Mouse (Mus musculus): ENCODE data around the gene Egfr.

The Egfr gene

DNA sequence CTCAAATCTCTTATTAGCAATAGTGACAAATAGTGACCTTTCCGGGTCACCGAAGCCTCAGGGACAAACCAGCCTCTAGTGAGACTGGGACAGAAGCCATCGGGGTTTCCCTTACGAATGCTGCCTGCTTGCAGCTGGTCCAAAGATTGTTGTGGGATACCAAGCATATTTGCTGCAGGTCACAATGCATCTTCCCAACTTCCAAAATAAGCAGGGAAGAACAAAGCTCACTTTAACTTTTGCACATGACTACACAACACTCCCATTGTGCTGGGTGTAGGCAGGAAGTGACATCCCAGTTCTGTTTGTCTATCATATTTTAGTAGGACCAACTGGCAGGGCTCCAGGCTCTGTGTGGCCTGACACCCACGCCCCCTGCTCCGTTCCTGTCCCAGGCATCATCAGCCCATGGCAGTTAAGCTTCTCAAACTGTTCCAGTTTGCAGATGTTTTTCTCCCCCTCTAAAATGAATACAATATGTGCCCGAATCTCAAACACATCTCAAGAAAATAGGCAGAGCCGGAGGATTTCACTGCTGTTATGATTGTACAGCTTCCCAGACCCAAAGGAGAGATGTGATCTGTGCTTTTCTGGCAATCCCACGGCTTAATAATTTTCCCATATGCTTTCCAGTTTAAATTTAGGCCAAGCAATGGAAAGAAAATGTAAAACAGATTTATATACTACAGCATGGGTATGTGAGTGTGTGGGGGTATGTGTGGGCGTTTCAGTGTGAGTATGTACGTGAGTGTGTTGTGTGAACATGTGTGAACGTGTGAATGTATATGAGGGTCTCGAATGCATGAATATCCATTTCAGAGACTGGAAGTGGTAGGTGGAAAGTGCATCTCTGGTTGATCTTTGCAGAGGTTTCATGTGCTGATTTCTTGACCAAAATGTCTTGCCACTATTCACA, 143.7 kb downstream of the Egfr start:
- no peak for DNase-seq (ENCODE audit: low spot score)

DNA sequence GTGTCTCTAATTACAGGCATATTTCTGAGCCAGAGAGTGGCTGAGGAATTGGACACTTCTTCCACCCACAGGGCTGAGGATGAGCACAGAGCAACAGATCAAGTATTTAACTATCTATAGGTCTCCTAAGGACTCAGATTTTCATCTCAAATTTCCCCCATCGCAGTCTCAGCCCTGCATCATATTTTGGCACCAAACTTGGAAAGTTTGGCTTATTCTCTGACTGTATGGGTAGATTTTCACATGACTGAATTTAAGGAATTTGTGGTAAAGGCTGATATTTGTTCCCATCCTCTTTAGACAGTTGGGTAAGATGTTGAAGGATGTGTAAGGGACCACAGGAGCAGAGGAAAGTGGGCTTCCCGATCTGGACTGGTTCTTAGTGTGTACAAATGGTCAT, 145.7 kb downstream of the Egfr start:
- DNase-seq (ENCODE audit: low spot score): no peak

DNA sequence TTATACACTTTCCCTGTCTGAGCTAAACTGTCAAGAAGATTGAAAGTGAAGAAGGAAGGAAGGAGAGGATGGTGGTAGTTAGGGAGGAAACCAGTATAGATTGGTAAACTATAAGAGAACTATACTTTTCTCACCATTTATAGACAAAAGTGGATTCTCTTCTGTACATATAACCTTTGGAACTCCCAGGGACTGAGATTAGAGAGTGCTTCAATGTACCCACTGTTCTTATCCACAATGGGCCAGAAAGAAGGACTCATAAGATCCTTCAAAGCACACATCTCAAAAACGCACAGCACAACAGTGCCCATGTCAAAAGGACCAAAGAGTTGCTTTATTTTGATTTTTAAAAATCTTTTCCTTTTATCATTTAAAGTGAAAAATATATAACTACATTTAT, 148.2 kb downstream of the Egfr start:
- DNase-seq (ENCODE audit: low spot score): no peak

DNA sequence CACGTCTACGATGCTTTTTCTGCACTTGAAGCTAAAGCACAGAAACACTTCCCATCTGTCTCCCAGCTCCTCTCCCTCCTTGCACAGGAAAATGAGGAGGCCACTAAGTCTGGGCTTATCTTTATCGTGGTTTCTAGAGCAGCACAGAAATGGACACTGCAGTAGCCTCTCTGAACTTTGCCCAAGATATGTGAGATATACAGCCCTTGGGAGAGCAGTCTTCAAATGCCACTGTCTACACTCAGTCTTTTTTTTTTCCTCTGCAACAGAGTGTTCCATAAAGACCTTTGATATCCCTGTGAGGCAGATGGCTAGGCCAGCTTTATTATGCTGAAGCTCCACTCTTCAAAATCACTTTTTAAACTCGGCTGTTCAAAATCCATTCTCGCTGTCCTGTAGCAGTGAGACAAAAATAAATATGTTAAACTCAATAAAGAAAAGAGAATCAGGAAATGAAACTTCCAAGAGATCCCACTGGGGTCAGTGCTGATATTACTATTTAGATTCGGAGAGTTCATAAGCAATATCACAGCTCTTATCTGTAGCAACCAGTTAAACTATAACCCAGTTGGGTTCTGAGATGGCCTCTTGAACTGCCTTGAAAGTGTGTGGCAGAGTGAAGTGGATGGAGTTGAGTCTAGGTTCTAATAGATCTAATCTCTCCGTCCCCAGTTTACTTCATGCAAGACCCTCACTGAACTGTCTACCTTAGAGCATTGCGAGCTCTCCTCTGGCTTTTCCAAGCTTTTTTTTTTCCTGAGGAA, 148.8 kb downstream of the Egfr start:
- DNase-seq (ENCODE audit: low spot score): no peak

DNA sequence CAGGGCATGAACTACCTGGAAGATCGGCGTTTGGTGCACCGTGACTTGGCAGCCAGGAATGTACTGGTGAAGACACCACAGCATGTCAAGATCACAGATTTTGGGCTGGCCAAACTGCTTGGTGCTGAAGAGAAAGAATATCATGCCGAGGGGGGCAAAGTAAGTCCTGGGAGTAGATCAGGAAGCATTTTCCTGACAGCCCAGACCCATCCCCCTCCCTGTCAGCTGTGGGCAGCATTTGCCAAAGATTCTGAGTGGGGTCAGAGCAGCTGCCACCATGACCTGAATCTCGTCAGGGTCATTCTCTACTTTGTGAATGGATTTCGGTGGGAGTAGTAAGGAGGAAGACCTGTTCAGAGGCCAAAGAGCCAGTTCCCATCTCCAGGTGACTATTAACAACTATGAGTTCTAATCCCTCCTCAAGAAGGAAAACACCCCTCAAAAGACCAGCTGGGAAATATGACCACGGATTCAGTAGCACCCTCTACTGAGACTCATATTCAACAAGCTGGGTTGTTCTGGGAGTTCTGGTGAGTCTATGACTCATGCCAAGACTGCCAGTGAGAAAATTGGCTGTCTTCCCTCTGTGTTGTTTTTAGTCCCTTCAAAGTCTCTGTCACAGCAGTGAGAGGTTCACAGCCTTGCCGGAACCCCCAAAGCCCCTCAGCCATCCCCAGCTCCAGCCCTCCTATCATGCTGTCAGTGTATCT, 152.5 kb downstream of the Egfr start:
- peak; percentile 26 for DNase-seq (ENCODE audit: low spot score)

DNA sequence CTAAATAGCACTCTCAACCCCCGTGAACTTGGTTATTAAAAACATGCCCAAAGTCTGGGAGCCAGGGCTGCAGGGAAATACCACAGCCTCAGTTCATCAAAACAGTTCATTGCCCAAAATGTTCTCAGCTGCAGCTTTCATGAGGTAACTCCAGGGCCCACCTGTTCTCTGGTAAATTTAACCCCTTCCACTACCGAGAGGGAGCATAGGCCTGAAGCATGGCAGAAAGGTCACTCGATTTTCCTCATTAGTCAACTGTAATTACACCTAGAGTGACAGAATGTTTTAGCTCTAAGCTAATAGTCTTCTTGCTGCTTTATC, 153.0 kb downstream of the Egfr start:
- DNase-seq (ENCODE audit: low spot score): no peak

DNA sequence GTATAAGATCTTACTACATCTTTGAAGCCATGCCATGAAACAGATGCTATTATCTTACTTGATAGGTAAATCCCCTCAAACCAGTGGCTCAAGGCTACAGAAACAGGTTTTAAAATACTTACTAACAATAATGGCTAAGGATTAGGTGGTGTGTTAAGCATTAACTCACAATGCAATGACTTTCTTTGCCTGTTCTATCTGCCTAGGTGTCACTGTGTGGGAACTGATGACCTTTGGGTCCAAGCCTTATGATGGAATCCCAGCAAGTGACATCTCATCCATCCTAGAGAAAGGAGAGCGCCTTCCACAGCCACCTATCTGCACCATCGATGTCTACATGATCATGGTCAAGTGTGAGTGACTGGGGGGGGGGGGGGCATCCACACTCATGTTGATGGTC, 154.5 kb downstream of the Egfr start:
- DNase-seq (ENCODE audit: low spot score): no peak

DNA sequence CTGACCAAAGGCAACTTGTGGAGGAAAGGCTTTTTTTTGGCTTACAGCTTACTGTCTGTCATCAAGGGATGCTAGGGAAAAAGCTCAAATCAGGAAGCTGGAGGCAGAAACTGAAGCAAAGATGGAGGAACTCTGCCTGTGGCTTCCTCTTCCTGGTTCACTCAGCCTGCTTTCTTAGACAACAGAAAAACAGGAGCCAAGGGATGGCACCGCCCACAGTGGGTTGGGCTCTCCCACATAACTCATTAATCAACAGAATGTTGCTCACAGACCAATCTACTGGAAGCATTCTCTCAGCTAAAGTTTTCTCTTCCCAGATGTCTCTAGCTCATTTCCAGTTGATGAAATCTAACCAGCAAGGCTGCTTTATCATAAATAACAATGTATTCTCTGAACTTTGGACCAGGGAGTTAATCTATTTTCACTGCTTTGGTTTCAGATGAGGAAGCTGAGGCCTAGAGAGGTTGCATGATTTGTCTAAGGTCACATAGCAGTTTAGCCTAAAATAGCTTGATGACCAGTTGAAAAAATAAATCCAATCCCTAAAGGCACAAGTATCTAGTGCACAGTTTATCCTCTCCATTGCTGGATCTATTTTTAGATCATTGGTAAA, 155.6 kb downstream of the Egfr start:
- DNase-seq (ENCODE audit: low spot score): no peak

DNA sequence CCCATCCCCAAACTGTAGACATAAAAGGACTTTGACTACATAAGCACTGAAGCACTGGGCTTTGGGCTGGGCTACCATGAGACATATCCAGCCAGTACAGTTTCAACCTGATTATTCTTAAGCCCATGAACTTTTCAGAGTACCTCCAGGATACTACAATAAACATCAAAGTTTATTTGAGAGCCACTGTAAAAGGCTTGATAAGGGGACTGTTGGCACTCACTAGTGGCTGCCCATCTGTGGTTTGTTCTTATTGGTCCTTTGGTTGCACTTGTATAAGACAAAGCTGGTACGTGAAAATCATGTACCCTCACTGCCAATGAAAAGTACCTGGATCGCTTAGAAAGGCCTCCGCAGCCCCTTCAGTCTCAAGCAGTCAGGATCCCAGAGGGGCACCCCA, 162.8 kb downstream of the Egfr start:
- DNase-seq (ENCODE audit: low spot score): no peak

DNA sequence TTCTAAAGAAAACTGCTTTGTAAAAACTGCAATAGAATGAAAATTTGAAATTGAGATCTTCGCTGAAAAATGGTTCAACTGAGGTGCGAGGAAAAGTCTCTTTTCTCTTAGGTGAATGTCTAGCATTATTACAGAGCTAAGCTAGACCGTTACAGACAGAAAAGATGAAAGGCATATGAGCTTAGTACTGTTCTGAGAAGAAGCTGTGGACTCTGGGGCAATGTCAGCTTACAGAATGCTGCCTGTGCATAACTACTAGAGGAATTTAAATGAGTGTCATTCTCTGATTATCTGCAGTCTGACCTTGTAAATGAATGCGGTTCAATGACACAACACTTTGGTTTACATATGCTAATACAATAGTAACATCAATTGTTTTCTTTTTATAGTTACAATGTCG, 163.8 kb downstream of the Egfr start:
- DNase-seq (ENCODE audit: low spot score): no peak

DNA sequence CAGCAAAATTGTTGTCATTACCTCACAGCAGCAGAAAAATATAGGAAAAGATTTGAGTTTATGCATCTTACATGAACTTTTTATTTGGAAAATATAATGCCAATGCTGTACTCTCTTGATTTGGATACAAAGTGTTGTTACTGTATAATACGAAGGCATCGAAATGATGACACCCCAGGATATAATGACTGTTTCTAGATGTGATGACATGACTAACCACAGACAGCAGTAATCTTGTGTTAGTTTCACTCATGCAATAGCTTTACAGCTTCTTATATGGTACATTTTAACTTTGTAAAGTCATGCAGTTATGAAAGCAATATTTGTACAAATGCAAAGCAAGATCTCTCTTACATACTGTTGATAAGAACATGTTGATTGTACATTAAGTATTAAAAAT, 165.5 kb downstream of the Egfr start:
- DNase-seq (ENCODE audit: low spot score): no peak

DNA sequence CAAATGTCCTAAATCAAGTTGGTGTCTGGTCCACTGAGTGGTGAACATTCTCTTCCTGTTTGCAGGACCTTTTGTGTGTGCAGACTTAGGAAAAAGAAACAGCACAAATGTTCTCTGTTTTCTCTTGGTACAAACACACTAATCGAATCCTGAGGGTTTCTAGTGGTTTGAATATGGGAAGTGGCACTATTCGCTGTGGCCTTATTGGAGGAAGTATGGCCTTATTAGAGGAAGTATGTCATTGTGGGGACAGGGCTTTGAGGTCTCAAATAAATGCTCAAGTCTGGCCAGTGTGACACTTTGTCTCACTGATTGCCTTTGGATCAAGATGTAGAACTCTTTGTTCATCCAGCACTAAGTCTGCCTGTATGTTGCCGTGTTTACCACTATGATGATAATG, 180.2 kb downstream of the Egfr start:
- no peak for DNase-seq (ENCODE audit: low spot score)

DNA sequence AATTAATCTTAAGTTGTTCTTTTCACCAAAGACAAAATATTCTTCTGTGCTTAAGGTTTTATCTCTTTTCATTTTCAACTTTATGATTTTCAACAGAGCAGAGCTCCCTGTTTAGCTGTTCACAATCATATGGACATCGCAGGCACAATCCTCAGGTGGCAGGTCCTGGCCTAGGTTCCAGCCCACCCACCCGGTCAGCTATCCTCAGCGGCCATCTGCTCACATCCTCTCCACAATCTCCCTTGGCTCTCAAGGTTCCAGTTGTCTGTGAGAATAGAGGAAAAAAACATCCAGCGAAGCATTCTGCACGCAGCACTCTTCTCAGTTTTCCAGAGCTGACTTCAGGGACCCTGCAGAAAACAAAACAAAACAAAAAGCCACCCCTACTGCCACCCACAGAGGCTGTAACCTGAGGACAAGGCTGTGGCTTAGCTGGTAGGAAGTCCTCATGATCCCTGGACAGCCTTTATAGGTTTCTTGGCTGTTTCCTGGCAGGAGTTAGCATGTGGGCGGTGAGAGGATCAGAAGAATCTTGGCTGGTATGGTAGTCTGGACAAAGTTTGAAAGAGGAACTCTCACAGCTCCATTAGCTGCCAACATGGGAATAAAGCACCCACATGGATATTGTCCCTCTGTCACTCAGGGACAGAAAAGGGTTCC, 183.7 kb downstream of the Egfr start:
- no peak for DNase-seq (ENCODE audit: low spot score)

DNA sequence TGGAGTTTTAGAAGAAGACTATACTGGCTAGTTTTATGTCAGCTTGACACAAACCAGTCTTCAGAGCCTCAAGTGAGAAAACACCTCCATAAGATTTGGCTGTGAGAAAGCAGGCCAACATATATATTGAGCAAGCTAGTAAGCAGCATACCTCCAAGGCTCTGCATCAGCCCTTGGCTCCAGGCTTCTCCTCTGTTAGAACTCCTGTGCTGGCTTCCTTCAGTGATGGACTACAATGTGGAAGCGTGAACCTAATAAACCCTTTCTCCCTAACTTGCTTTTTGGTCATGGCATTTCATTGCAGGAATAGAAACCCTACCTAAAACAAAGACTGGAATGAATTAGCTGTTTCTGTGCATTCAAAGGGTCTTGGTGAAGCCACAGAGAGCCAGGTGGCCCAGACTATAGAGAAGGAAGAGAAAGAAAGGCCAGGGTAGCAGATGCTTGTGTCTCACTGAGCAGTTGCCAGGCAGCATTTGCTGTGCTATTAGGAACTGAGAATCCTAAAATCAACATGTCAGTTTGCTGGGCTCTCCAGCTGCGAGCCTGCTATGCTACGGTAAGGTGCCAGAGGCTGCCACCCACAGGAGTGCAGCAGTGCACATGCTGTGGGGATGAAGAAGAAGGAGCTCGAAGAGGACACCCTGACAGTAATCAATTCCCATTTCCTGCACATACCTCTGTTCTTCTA, 189.2 kb downstream of the Egfr start:
- no peak for DNase-seq (ENCODE audit: low spot score)

DNA sequence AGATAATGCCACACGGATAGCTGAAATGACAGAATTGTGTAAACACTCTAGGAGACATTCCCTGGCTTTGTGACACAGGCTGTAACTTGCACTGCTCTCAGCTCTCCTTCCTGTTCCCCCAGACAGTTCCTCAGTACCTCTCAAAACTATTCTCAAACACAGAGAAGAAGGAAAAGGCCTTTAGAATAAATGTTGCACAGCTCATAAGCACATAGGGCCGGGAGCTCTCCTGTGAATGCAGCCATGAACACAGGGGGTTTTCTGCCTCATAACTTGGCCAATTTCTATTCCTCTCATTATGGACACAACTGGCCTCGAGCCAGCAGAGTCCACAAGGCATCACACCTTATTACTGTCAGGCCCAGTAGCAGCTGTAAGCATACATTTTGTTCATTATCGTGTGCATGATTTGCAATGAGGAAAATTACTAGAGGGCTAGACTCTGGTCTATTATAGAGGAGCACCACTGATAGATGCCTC, 190.0 kb downstream of the Egfr start:
- DNase-seq (ENCODE audit: low spot score): no peak

DNA sequence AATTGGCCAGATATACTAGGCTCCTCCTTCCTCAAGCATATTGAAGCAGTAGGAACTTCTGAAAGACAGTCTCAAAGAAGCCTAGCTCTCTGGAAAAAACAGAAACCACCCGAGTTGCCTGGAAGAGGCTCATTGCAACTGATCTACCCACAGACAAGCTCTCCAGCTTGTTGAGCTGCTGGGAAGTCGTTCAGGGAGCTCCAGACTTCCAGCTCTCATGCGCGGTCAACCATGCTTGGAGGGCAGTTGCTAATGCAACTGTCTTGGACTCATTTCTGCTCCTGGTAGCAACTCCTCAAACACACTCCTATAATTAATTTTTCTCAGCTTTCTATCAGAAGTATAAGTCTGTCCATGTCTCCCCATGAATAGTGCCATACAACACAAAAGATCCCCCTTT, 191.0 kb downstream of the Egfr start:
- DNase-seq (ENCODE audit: low spot score): no peak

DNA sequence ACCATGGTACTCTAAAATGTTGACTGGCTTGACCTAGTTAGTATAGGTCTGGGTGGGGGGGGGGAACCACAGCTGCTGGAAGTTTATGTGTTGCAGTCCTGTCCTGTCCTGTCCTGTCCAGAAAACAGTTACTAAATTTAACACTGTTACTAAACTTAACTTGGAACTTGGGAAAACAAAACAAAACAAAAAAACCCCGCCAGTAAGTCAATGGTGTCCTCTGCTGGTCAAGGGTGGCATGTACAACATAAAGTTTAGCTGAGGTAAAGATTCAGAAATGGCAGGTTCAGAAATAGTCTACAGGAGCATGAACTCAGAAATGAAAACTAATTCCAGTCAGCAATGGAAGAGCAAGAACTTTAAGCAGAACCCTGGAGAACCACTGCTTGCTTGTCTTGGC, 196.8 kb downstream of the Egfr start:
- no peak for DNase-seq (ENCODE audit: low spot score)

DNA sequence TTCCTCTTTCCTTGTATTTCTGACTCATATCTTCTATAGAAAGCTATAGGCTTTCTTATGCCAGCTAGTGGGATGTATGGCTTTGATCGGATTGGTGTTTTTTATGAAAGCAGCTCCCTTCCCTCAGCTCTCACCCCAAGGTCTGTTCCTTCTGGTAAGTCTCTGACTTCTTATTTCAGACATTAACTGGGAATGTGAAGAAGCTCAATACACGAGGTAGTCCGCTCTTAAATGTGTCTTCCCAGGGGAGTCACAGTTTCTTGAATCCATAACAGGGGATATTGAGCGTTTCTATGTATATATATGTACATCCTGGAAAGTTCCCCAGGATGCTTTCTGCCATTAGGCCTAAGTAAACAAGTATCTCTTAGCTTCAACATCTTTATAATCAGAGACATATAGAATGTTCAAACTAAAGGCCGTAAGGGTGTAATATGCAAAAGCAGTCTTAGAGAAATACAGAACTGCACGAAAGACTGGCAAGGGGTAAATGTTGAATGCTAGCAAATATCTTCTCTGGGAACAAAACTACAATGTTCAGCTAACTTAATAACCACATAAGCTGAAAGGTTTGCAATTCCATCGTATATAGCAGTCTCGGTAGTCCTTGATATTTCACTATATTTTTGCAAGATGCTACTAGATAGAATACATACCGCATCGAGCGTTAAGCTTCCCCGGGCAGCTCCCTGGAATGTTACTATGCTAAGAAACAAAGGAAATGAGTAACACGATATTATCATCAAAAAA, 198.4 kb downstream of the Egfr start:
- no peak for DNase-seq (ENCODE audit: low spot score)

DNA sequence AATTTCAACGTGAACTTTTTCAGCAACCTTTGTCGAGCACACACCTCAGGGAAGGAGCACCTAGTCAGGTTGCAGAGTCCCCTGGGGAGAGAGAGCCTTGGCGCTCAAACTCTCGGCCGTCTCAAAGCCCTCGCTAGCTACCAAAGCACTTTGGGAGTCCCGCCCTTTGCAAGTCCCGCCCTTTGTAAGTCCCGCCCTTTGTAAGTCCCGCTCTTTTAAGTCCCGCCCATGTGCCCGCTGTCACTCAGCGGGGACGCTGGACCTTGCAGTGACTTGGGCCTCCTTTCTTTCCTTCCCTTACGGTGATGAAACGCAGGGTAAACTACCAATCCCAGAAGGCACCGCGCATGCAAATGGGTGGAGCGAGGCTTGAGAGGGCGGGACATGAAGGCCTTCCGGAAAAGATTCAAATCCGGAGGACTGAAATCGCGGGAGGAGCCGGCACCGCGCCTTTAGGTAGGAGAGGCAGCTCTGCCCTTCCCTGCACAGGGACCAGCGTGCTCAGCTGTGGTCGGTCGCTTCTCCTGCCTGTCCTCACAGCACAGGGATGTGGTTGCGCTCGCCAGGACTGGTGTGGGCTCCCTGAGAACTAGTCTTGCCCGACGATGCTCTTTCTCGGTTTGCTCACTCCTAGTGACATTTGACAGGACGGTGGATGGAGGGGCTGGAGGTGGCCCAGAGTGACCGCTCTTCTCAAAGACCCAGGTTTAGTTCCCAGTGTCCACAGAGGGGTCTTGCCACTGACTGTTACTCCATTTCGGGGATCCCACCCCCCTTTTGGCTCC, 199.2 kb downstream of the Egfr start, which contains the start of gene Fbxo48:
Gene Fbxo48, plus strand, starts transcription at position 400 of the 785 bp plus-strand sequence.
- DNase-seq (ENCODE audit: low spot score): peak; percentile 90

DNA sequence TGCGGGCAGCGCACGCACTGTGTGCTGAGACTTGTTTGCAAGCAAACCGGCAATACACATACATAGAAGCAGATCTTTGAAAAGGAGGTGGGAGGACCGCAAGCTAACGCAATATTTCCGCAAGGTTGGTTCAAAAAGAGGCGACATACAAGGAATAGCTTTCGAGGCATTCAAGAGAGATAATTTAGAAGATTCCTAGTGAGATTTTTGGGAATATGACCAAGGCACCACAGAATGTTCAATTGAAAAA, 199.7 kb downstream of the Egfr start:
- DNase-seq (ENCODE audit: low spot score): no peak

Measured in left cerebral cortex, adult 11 months (tissue).